Mouse (Mus musculus) embryonic facial prominence, embryonic 12.5 days (tissue): ENCODE measurements around the gene Fcrl6. TPM values are rescaled to one million over a fixed set of nuclear protein-coding genes. Genes with fewer than 3 reads are reported as not detected.

Source experiments
- ATAC-seq: fragments of 200-750 bp; cut with Nextera tagmentation; 2 replicates; pipeline ENCODE4 v1.8.0; 2017; ENCODE audit not compliant: insufficient number of reproducible peaks, insufficient read depth, low FRiP score, low TSS enrichment
- H3K27ac ChIP-seq: fragments of 300-500 bp; sonication (generic); 2 replicates; pipeline ENCODE4 v1.5.1; 2016; ENCODE audit warnings: mild to moderate bottlenecking
- H3K27me3 ChIP-seq: fragments of 300-500 bp; sonication (generic); 2 replicates; pipeline ENCODE4 v1.6.1; 2016; ENCODE audit warnings: mild to moderate bottlenecking, moderate library complexity
- H3K36me3 ChIP-seq: fragments of 300-500 bp; sonication (generic); 2 replicates; pipeline ENCODE4 v1.6.1; 2016; ENCODE audit warnings: mild to moderate bottlenecking
- H3K4me1 ChIP-seq: fragments of 300-500 bp; sonication (generic); 2 replicates; pipeline ENCODE4 v1.6.1; 2016
- H3K4me2 ChIP-seq: fragments of 300-500 bp; sonication (generic); replicated peaks from 2 replicates; pipeline ENCODE4 v1.6.1; 2016; ENCODE audit warnings: mild to moderate bottlenecking, moderate library complexity
- H3K4me3 ChIP-seq: fragments of 300-500 bp; sonication (generic); 2 replicates; pipeline ENCODE4 v1.5.1; 2016; ENCODE audit warnings: mild to moderate bottlenecking
- H3K9ac ChIP-seq: fragments of 300-500 bp; sonication (generic); 2 replicates; pipeline ENCODE4 v1.6.1; 2016; ENCODE audit warnings: mild to moderate bottlenecking, moderate library complexity
- H3K9me3 ChIP-seq: fragments of 300-500 bp; sonication (generic); 2 replicates; pipeline ENCODE4 v1.6.1; 2016; ENCODE audit warnings: mild to moderate bottlenecking, moderate library complexity
- WGBS: fragments of 180-500 bp; shearing (Covaris S2); methylation state at CpG from one replicate; pipeline ENCODE4 v1.1.7; 2016; 5-methylcytosine and 5-hydroxymethylcytosine counted together
- polyA plus RNA-seq: library from polyadenylated mRNA; unstranded; fragments of >200 nt; fragmentation: Nextera tagmentation; extraction: Ambion mirVana; gene quantifications from 2 replicates; pipeline ENCODE4 v1.2.1, GENCODE M21; 2016

The Fcrl6 gene
- polyA plus RNA-seq, 1 experiment from 2014 or later: 0.35 TPM

GRCm38 (mm10) chr1:172631721-172632120 is 29.4 kb upstream of the Fcrl6 start:
- Histone ChIP-seq H3K36me3 (no peaks in the 10 kb centered on the region), H3K9me3 (no peaks in the 10 kb centered on the region), H3K4me1 (peaks cover 9% of the 10 kb centered on the region), H3K4me2 (no peak overlapping the region), H3K27ac (no peak overlapping the region), H3K27me3 (no peaks in the 10 kb centered on the region), H3K9ac (no peak overlapping the region), H3K4me3 (no peak overlapping the region)
- ATAC-seq: no peak
- WGBS: 89% methylated on average over 5 of the region's 5 CpGs

- no peak for ATAC-seq
- H3K4me2 ChIP-seq: no peak overlapping the region
- H3K9ac ChIP-seq: no peak overlapping the region
- H3K4me1 ChIP-seq: peaks cover 9% of the 10 kb centered on the region
- no peak overlapping the region for H3K27ac ChIP-seq
- H3K36me3 ChIP-seq: no peaks in the 10 kb centered on the region
- no peaks in the 10 kb centered on the region for H3K9me3 ChIP-seq
- WGBS: 23% methylated on average over 7 of the region's 7 CpGs
- no peak overlapping the region for H3K4me3 ChIP-seq
- H3K27me3 ChIP-seq: no peaks in the 10 kb centered on the region
Observed at GRCm38 (mm10) chr1:172629831-172630230, 27.5 kb upstream of the Fcrl6 start.

DNA sequence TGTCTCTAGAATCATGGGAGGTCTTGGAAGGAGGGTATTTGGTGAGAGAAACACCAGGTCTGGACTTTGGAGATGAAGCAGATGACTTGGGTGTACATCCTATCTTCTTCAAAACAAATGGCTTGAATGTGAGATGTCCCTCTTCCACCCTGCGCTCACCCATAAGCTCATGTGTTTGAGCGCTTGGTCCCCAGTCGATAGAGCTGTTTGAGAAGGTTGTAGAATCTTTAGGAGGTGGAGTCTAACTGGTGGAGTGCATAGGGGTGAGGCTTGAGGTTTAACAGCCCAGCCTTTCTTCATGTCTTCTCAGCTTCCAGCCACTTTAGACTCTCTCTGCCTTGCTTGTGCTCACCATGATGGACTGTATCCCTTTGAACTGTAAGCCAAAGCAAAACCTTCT is 24.0 kb upstream of the Fcrl6 start:
- H3K4me3 ChIP-seq: no peak overlapping the region
- no peaks in the 10 kb centered on the region for H3K27me3 ChIP-seq
- ATAC-seq: no peak
- H3K9me3 ChIP-seq: no peaks in the 10 kb centered on the region
- H3K9ac ChIP-seq: no peak overlapping the region
- 92% methylated on average over 3 of the region's 3 CpGs for WGBS
- peaks cover 9% of the 10 kb centered on the region for H3K4me1 ChIP-seq
- no peaks in the 10 kb centered on the region for H3K36me3 ChIP-seq
- no peak overlapping the region for H3K27ac ChIP-seq
- H3K4me2 ChIP-seq: no peak overlapping the region

GRCm38 (mm10) chr1:172624081-172624480 is 21.7 kb upstream of the Fcrl6 start:
- no peaks in the 10 kb centered on the region for H3K27me3 ChIP-seq
- no peaks in the 10 kb centered on the region for H3K9me3 ChIP-seq
- no peak for ATAC-seq
- H3K36me3 ChIP-seq: no peaks in the 10 kb centered on the region
- H3K4me1 ChIP-seq: no peaks in the 10 kb centered on the region
- H3K4me2 ChIP-seq: no peak overlapping the region
- H3K27ac ChIP-seq: no peak overlapping the region
- WGBS: 76% methylated on average over 3 of the region's 3 CpGs
- no peak overlapping the region for H3K9ac ChIP-seq
- no peak overlapping the region for H3K4me3 ChIP-seq

GRCm38 (mm10) chr1:172623599-172623998 is 21.2 kb upstream of the Fcrl6 start:
- WGBS: 62% methylated on average over 5 of the region's 5 CpGs
- Histone ChIP-seq H3K4me1 (no peaks in the 10 kb centered on the region), H3K9me3 (no peaks in the 10 kb centered on the region), H3K27ac (no peak overlapping the region), H3K4me2 (no peak overlapping the region), H3K4me3 (no peak overlapping the region), H3K27me3 (no peaks in the 10 kb centered on the region), H3K36me3 (no peaks in the 10 kb centered on the region), H3K9ac (no peak overlapping the region)
- no peak for ATAC-seq

- Histone ChIP-seq H3K4me2 (no peak overlapping the region), H3K27ac (no peak overlapping the region), H3K4me3 (no peak overlapping the region), H3K36me3 (no peaks in the 10 kb centered on the region), H3K9me3 (no peaks in the 10 kb centered on the region), H3K27me3 (no peaks in the 10 kb centered on the region), H3K4me1 (peaks cover 16% of the 10 kb centered on the region), H3K9ac (no peak overlapping the region)
- ATAC-seq: no peak
- 18% methylated on average over 7 of the region's 7 CpGs for WGBS
Observed at GRCm38 (mm10) chr1:172619235-172619634, 16.9 kb upstream of the Fcrl6 start.

DNA sequence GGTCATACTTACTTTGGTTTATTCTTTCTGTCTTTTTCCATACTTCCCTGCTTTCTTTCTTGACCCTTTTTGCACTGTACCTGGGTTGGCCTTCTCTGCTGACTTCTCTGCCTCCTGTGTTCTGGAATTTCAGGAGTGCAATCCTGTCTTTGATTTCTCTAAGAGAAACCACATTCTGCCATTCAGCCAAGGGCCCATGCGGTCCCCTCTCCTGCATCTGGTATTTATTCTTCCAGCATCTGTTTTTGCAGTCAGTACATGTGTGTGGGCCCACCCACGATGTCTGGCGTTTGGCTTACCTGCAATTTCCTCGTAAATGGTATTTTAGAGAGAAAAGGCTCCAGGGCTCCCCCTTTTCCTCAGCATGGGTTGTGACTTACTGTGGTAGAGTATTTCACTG is 15.8 kb upstream of the Fcrl6 start:
- Histone ChIP-seq H3K27ac (no peak overlapping the region), H3K4me2 (peak overlapping the region; percentile 58), H3K27me3 (no peaks in the 10 kb centered on the region), H3K9ac (no peak overlapping the region), H3K9me3 (no peaks in the 10 kb centered on the region), H3K4me3 (no peak overlapping the region), H3K4me1 (peaks cover 16% of the 10 kb centered on the region), H3K36me3 (no peaks in the 10 kb centered on the region)
- ATAC-seq: peak; percentile 50; the same call in 1 of the 2 replicates
- 13% methylated on average over 4 of the region's 4 CpGs for WGBS

DNA sequence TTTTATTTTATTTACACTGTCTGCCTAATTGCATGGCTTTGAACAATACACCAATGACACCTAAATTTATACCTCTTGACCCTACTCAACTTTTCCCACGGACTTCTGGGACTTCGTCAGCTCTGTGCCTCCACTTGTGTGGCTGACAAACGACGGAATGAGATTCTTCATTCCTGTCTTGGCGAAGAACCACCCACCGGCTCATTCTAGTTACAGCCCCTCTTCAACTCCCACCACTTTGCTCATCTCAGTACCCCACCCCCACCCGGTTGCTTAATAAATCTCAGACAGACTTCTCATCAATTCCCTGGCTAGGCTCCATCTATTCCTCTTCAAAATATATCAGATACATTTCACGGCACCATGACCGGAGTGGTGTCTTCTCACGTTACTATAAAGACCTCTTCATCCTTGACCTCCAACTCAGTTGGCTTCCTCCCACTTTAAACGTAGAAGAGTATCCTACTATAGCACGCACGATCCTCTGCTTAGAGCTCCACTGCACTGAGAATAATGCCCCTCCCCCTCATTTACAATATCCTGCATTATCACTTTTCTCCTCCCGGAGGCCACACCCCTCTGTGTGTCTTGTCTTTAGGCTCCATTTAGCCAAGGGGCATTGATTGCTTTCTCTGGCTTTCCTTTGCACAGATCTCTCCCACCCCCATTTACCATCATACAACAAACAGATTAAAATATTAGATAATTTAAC is 15.2 kb upstream of the Fcrl6 start:
- Histone ChIP-seq H3K9ac (no peak overlapping the region), H3K27ac (no peak overlapping the region), H3K36me3 (no peaks in the 10 kb centered on the region), H3K4me1 (peaks cover 16% of the 10 kb centered on the region), H3K4me3 (peak overlapping the region; percentile 28; the same call in 1 of the 2 replicates), H3K9me3 (no peaks in the 10 kb centered on the region), H3K27me3 (no peaks in the 10 kb centered on the region), H3K4me2 (peak overlapping the region; percentile 58)
- no peak for ATAC-seq
- 22% methylated on average over 14 of the region's 14 CpGs for WGBS

- Histone ChIP-seq H3K36me3 (no peaks in the 10 kb centered on the region), H3K27ac (no peak overlapping the region), H3K27me3 (no peaks in the 10 kb centered on the region), H3K4me3 (peak overlapping the region; percentile 28), H3K9me3 (no peaks in the 10 kb centered on the region), H3K9ac (peak overlapping the region; percentile 40; the same call in 1 of the 2 replicates), H3K4me1 (peaks cover 16% of the 10 kb centered on the region), H3K4me2 (peak overlapping the region; percentile 58)
- peak; percentile 53 for ATAC-seq
- 21% methylated on average over 22 of the region's 22 CpGs for WGBS
Observed at GRCm38 (mm10) chr1:172616537-172617300, 14.4 kb upstream of the Fcrl6 start.

- H3K9me3 ChIP-seq: no peaks in the 10 kb centered on the region
- H3K4me1 ChIP-seq: peaks cover 16% of the 10 kb centered on the region
- H3K27ac ChIP-seq: no peak overlapping the region
- WGBS: 71% methylated on average over 4 of the region's 4 CpGs
- no peak overlapping the region for H3K4me2 ChIP-seq
- H3K36me3 ChIP-seq: no peaks in the 10 kb centered on the region
- H3K27me3 ChIP-seq: 0 out of 2 replicates have a peak, but pooled peaks cover 3% of the 10 kb centered on the region
- H3K9ac ChIP-seq: no peak overlapping the region
- ATAC-seq: no peak
- H3K4me3 ChIP-seq: no peak overlapping the region
Observed at GRCm38 (mm10) chr1:172615412-172615811, 13.1 kb upstream of the Fcrl6 start.

DNA sequence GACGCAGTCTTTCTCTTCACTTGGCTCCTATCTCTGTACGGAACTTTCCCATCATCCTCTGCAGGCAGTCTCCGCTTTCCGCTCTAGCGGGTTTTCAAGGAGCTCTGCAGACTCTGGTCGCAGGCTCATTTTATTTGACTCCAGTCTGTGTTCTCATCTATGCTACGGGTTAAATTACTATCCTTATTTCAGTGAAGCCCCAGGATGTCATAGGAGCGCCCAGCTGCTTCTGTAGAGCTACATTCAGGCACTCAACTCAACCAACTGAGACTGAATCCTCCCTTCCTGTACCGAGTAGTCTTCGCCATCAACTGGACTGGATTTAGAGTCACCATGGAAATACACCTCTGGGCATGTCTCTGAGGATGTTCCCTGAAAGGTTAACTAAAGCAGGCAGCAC is 12.3 kb upstream of the Fcrl6 start:
- no peaks in the 10 kb centered on the region for H3K36me3 ChIP-seq
- H3K4me2 ChIP-seq: no peak overlapping the region
- H3K9ac ChIP-seq: no peak overlapping the region
- H3K27ac ChIP-seq: no peak overlapping the region
- H3K9me3 ChIP-seq: no peaks in the 10 kb centered on the region
- 85% methylated on average over 10 of the region's 10 CpGs for WGBS
- ATAC-seq: no peak
- 0 out of 2 replicates have a peak, but pooled peaks cover 5% of the 10 kb centered on the region for H3K27me3 ChIP-seq
- peaks cover 16% of the 10 kb centered on the region for H3K4me1 ChIP-seq
- H3K4me3 ChIP-seq: no peak overlapping the region

GRCm38 (mm10) chr1:172612745-172613144 is 10.4 kb upstream of the Fcrl6 start:
- no peak overlapping the region for H3K4me2 ChIP-seq
- H3K9ac ChIP-seq: no peak overlapping the region
- no peaks in the 10 kb centered on the region for H3K36me3 ChIP-seq
- H3K9me3 ChIP-seq: no peaks in the 10 kb centered on the region
- H3K27ac ChIP-seq: no peak overlapping the region
- ATAC-seq: no peak
- WGBS: 59% methylated on average over 1 of the region's 1 CpGs
- H3K4me3 ChIP-seq: no peak overlapping the region
- H3K27me3 ChIP-seq: 0 out of 2 replicates have a peak, but pooled peaks cover 5% of the 10 kb centered on the region
- peaks cover 10% of the 10 kb centered on the region for H3K4me1 ChIP-seq
